ENCODE assay signal across 1 mouse cellular context in the genomic region with DNA sequence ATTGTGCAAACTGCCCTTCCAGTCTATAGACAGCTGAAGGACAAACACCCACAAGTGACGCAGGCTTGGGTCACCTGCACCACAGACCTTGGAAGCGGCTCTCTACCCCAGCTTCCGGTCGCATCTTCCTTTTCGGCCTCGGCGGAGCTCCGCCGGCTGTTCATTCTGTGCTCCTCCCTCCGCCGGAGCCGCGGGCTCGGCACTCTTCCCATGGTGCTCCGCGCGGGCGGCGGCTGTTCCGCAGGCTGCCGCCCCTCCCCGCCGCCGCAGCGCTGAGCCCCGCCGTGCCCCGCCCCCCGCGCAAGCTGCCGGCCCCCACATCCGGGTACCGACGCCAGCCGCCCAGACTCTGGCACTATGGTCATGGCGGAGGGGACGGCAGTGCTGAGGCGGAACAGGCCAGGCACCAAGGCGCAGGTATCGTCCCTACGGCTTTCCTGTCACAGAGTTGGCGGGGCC.
TF ChIP-seq lines count a peak whose summit lies in the region.

A gene (plus strand): TSS at position 289 of the 459 bp plus-strand sequence.

TF ChIP-seq in MEL, 35 proteins besides CTCF, POLR2A, EP300 and RAD21 (continued from another document):
- TF ChIP-seq MYB (IDR thresholded peaks at IDR 0.05; ENCODE audit: low read depth, low read length) (no peak), ZC3H11A (IDR thresholded peaks at IDR 0.05; ENCODE audit: low read depth, low read length) (no peak)
